Mouse (Mus musculus) frontal cortex, postnatal 25 days (tissue): ENCODE results near the gene Mum1.

Experiments used
- DNase-seq, 2 experiments: peaks; one replicate each; pipeline ENCODE4 v3.0.0; 2022; ENCODE audit warnings: low spot score in 2 of 2

Gene Mum1

GRCm38 (mm10) chr10:80226416-80227165 is at the start of gene Mum1:
Gene Mum1 (plus strand): TSS chr10:80226434.
- DNase-seq, result peak; percentile 95 to 97

- DNase-seq, result no peak
Observed at GRCm38 (mm10) chr10:80177441-80178279, 48.6 kb upstream of the Mum1 start.

GRCm38 (mm10) chr10:80179068-80180051 is 46.9 kb upstream of the Mum1 start, which contains the start of gene Efna2:
Gene Efna2 (plus strand): TSS chr10:80179482.
- no peak for DNase-seq

- no peak for DNase-seq
Observed at GRCm38 (mm10) chr10:80180288-80180687, 45.9 kb upstream of the Mum1 start.

- no peak for DNase-seq
Observed at GRCm38 (mm10) chr10:80180823-80181222, 45.4 kb upstream of the Mum1 start.

GRCm38 (mm10) chr10:80182547-80182946 is 43.7 kb upstream of the Mum1 start:
- no peak for DNase-seq

GRCm38 (mm10) chr10:80186649-80187048 is 39.6 kb upstream of the Mum1 start:
- no peak for DNase-seq

GRCm38 (mm10) chr10:80187739-80188138 is 38.5 kb upstream of the Mum1 start:
- DNase-seq, result no peak

GRCm38 (mm10) chr10:80188453-80189024 is 37.7 kb upstream of the Mum1 start:
- DNase-seq, result no peak

GRCm38 (mm10) chr10:80189999-80190398 is 36.2 kb upstream of the Mum1 start:
- no peak for DNase-seq

- DNase-seq, result peak in 1 of 2 experiments; percentile 28
Observed at GRCm38 (mm10) chr10:80190491-80191051, 35.7 kb upstream of the Mum1 start.

GRCm38 (mm10) chr10:80193976-80194375 is 32.3 kb upstream of the Mum1 start:
- no peak for DNase-seq

- no peak for DNase-seq
Observed at GRCm38 (mm10) chr10:80194441-80194840, 31.8 kb upstream of the Mum1 start.

GRCm38 (mm10) chr10:80196167-80196566 is 30.1 kb upstream of the Mum1 start:
- no peak for DNase-seq

- no peak for DNase-seq
Observed at GRCm38 (mm10) chr10:80196778-80197581, 29.3 kb upstream of the Mum1 start.

GRCm38 (mm10) chr10:80199440-80200008 is 26.7 kb upstream of the Mum1 start:
- peak; percentile 46 to 61 for DNase-seq

- no peak for DNase-seq
Observed at GRCm38 (mm10) chr10:80200485-80200884, 25.7 kb upstream of the Mum1 start.

GRCm38 (mm10) chr10:80204055-80204454 is 22.2 kb upstream of the Mum1 start:
- DNase-seq, result no peak

GRCm38 (mm10) chr10:80207201-80207600 is 19.0 kb upstream of the Mum1 start:
- DNase-seq, result no peak

GRCm38 (mm10) chr10:80207676-80208075 is 18.6 kb upstream of the Mum1 start:
- DNase-seq, result no peak
